Mouse (Mus musculus): ENCODE data around the gene Phactr2.
A peak's percentile ranks its signal among the peaks of the same experiment; 100 is the strongest.

Phactr2 gene

DNA sequence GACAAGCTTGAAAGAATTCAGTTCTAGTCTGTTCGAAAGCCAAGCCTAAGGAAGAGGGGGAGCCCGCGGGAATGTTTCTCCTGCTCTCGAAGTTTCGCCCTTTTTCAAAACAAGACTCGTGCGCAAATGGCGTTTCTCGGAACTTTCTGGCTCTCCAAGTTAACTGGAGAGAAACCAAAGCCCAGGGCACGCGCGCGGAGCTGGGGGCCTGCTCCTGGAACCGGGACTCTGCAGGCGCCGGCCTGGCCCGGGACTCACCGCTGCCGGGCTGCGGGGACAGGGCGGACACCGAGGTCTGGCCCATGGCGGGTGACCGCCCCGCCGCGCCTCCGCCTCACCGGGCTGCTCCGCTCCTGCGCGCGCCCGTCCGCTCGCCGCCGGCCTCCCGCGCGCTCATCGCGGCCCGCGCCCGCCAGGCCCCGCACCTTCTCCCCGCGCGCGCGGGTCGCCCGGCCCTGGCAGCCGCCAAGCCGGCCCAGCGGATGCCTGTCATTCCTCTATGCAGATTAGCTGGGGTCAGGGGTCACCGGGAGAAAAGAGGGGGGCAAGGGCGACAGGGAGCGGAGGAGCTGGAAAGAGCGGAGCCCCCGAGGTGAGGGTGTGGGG lies 150.3 kb downstream of the Phactr2 start:
- DNase-seq = peak; percentile 51

DNA sequence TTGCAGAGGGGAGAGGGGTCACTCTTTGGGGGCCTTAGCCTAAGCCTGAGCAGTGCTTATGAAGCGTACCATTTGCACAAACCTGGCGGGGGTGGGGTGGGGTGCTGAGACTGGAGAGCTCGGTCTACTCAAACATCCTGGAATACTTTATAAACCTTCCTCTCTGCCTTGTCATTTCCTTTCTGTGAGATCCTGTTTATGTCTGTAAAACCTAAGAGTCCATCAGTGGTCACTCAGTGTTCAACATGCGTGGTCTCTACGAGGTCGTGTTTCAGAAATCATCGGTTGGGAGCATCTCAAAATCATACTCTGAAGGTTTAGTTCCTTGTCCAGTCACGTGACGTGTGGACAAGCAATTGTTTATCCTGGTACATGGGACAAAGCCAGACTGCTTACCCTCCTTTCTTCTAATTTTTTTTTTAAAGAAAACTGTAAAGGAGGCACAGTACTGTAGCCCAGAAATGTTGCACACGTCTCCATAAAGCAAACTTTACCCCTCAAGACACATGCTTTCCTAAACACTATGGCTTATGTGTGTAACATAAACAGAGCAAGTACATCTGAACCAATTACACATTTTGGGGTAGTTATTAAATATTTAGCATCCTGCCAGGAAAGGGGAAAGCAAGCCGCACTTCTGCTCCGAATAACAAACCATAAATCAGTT lies 150.9 kb downstream of the Phactr2 start:
- DNase-seq = no peak

DNA sequence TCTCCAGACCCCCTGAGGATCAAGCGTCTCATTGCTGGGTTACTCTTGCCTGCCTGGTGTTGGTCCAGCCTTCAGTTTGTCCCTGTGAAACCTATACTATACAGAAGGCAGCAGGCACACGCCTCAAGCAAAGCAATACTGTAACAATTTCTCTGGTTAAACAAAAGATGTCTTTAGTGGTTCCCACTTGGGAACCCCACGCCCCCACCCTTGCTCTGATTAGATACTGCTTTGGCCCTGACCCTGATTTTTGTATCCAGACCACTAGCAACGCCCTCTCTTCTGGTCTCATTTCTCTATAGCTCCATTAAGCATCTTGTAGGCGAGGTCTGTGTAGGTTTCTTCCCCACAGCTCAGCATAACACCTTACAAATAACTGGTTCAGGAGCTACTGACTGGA lies 159.2 kb downstream of the Phactr2 start:
- no peak for DNase-seq

DNA sequence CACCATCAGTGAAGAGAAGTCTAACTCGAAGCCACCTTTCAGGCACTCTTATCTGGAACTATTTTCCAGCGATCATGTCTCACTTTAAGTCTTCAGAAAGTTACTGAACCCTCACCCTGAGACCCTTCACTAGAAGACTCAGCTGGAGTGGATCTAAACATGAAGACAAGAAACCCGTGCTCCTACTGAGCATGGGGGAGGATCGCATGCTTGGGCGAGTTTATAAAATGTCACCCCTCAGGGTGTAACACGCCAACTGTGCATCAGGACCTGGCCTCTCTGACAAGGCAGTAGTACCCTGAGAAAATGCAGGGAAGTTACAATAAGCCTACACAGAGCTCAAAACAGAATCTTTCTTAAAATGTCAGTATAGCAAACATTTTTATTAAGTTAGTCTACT lies 161.6 kb downstream of the Phactr2 start:
- no peak for DNase-seq

DNA sequence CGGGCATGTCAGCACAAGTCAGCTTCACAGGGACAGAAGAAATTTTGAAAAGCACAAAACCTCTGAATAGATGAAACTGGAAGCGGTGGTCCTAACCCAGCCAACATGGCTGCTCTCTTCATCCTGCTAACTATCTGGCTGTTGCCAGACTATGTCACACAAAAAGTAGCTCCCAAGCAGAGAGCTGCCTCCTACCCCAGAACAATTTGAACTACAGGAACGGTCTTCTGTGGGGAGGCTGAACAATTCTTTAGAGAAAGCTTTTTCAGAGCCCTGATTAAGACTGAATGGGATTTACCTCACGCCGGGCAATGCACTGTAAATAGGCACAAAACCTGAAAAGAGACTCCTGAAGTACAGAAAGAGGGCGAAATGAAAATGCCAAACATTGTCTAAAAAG lies 162.6 kb downstream of the Phactr2 start:
- DNase-seq = no peak

DNA sequence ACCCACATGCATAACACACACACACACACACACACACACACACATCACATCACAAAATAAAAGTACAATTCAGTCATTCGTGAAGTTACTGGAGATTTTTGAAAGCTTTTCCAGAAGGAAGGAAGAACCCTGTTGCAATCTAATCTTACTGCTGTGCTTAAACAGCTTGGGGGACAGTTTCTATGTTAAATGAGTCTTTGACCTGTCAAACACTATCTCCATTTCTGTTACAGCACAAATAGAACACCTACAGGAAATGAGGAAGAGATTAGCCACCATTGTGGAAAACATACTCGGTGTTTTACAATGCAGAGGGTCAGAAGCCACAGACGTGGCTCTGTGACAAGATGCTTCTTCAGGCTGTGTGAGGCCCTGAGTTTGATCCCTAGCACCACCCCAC lies 164.1 kb downstream of the Phactr2 start:
- DNase-seq = no peak

DNA sequence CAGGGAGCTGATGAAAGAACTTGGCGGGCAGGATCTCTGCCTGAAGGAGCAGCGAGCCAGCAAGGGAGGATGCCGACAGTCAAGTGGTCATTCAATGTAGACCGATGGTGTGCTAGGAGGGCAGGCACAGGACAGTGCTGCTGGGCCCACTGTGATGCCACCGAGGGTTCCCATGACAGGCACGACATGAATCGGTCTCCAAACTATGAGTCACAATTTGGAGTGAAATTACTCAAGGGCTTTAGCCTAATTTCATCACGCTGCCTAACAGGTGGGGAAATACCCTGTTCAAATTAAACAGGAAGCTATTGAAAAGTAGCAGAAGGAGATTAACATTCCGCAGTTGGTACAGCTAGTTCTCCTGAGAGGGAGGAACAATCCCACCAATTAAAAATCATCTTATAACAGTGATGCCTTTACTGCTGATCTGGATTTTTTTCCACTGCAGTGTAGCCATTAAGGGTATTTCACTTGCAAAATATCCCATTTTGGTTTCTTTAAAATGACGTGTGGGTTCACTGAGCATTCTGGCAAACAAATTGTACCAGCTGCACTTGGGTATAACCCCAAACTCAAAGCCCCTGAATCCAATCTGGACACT lies 169.5 kb downstream of the Phactr2 start:
- DNase-seq = no peak

DNA sequence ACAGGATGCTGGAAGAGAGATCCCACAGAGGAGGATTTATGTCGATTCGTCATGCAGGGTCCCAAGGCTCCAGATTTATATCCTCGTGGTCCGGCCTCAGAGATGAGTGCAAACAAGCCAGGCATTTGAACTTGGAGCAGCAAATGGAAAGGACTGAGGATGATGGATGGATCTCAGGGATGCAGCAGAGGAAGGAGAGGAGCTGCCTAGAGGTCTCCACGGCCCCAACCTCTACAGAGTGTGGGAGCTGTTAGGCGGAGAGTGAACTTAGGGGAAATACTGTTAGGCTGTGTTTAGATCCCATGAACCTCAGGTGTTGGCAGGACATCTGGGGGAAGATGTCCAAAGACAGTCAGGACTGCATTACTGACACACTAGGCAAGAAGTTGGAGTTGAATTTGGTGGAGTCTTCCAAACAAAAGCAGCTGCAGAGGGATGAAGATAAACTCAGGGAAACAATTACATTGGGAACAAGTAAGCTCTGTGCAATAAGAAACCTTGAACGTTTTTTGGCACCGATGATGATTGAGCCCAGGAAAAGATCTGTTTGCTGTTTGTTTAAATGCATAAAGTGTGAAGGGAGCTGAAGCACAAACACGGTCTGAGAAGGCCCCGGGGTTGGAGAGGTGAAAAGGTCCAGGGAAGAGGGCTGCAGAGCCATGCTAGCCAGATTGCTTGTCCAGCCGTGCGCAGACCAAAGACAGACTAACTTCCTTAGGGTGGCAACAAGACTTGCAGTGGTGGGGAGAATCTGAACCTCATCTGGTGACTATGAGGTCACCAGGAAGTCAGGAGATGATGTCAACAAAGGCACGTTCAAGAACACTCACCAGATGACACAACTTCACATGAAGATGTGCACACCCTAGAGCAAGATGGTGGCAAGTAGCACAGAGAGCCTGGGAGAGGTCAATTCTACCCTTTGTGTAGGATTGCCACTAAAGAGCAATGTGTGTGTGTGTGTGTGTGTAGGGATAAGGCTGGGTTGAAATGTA lies 170.6 kb downstream of the Phactr2 start:
- DNase-seq = no peak

DNA sequence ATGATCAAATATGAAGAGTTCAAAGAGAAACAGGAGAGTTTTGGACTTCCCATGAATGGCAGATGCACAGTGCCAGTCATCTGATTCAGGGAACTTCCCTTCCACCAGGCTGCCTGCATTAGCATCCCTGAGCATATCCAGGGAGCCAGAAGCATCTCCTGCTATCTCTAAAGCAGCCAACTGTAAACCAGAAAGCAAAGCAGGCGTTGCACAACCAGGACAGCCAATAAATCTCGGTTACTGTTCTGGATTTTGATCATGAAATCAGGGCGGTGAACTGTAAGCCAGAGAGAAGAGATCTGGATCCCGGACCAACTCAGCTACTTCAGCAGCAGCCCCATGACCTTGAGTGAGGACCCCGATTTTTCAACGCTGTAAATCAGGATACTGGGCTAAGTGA lies 173.6 kb downstream of the Phactr2 start:
- DNase-seq = no peak

DNA sequence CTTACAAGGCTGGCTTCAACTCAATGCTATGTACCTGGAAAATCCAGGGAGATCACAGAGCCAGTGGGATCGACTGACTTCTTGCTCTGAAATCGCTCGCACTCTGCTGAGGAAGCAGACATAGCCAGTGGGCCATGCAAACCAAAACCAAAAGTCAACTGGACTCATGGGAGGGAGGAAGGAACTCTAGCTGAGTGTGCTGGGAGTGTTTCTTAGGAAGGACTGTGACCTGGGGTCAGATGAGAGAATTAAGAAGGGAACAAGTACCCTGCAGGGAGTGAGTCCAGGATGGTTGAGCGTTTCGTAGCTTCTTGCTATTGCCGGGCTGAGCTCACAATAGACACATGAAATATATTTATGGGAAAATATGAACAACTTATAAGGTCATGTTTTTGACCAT lies 174.0 kb downstream of the Phactr2 start:
- DNase-seq = no peak

DNA sequence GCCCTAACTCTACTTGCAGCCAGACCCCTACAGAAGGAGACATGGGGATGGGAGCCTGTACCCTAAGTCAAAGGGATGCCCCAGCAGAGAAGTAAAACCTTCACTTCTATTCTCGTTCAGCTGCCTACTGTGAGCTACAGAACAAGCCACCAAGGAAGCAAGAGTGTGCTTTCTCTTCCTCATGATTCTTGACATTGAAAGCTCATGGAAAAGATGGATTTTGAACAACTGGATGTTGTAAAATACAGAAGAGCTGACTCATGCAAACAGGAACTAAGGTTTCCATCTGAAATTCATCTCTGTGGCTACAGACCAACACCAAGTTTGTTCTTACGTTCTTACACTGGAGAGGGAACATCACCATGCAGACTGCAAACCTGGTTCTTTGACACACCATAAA lies 179.3 kb downstream of the Phactr2 start:
- no peak for DNase-seq

DNA sequence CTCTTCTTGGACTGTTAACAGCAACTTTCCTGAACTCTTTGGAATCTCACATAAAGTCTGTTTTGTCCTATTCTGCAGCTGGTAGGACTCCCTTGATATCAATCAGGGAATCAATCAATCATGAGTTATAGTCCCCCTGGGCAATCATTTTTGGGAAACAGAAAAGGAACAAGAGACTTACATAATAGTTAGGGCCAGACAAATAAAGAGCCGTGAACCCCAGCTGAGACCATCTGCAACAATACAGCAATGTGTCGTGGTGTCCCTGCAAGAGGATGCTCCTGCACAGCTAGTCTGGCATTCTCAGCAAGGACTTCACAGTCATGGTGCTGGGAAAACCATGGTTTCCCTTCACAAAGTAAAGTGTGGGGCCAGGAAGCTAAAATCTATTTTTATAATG lies 182.2 kb downstream of the Phactr2 start:
- DNase-seq = no peak

DNA sequence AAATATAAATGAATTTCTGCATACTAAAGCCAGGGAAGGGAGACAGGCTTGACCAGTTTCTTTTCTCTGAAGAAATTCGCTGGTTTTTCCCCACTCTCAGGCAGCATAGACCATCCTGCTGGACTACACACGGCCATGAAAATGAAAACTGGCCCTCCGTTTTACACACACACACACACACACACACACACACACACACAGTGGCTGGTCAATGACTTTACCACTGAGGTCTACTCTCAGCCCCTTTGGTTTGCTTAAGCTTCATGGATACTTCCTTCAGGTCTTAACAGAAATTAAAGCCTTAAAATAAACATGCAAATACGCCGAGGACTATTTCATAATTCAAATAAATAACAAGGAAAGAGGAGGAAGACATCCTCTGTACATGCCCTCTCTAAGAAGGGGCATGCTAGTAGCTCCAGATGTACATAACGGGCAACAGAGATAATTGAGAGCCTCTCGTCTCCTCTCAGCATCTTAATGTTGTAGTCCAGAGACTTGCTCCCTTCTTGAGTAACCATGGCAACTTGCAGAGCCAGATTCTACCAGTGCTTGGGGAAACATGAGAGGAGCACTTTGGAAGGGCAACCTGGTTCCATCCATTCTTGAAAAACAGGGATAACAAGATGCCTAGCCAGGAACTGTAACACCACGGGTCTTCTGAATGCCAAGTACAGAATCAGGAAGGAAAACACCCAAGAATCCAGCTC lies 184.8 kb downstream of the Phactr2 start:
- no peak for DNase-seq

DNA sequence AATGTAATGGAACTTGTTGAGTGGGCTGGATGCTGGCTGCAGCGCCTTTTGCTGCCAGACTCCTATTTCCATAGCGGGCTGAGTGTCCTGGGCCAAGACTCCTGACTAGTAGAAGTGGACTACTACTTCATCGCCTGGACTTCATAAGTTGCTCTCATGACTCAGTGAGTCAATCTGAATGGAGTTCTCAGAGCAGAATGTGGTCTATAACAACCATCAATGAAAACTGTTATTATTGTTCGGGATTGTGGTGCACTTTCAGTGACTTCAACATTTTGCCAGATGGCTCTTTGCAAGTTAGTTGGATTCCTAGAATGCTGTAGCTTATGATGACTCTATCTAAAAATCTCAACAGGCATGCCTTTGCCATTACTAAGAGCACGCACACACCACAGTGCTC lies 185.9 kb downstream of the Phactr2 start:
- no peak for DNase-seq

DNA sequence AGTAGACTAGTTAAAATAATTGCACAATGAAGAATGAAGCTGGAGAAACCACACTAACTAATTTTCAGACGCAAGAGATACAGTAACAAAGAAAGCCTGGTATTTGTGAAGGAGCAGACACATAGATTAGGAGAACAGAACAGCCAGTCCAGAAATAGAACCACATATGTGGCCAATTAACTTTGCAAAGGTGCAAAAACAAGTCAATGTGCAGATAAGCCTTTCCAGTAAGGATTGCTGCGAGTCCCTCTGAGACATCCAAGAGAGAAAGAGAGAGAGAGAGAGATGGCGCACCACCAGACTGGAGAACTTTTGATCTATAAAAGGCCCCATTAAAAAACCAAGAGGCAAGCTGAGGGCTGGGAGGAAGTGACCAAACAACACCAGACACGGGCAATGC lies 190.8 kb downstream of the Phactr2 start:
- no peak for DNase-seq

DNA sequence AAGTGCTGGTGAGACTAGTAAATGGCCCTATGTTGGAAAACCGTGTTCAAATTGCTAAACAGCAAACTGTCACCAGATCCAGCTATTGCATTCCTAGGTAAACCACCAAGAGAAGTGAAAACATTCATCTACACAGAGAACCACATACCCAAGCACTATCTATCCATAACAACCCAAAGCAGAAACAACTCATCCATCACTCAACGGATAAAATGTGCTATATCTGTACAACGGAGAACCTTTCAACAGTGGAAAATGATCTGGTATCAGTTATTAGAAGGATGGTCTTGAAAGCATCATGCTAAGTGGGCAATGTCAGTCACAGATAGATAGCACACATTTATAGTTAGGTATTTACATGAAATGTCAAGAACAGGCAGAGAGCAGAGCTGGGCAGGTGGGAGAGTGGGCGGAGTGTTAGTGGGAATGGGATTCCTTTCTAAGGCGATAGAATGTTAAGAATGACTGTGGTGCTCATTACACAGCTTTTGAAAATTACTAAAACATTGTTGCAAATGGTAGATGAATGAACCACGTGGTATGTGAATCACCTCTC lies 193.8 kb downstream of the Phactr2 start:
- no peak for DNase-seq

DNA sequence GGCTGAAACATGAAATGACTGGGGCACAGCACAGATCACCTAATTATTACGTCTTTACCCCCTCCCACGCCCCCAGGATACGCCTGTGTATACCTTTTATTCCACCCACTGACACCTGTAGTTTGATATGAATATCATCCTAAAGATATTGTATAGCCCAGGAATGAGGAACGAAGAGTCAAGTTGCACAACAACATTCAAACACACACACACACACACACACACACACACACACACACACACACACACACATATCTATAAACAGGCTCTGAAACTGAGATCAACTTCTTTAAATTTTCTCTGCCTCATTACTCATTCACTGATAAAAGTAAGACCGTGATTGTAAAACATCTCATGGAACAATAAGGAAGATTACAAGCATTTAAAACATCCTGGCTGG lies 197.9 kb downstream of the Phactr2 start:
- no peak for DNase-seq

DNA sequence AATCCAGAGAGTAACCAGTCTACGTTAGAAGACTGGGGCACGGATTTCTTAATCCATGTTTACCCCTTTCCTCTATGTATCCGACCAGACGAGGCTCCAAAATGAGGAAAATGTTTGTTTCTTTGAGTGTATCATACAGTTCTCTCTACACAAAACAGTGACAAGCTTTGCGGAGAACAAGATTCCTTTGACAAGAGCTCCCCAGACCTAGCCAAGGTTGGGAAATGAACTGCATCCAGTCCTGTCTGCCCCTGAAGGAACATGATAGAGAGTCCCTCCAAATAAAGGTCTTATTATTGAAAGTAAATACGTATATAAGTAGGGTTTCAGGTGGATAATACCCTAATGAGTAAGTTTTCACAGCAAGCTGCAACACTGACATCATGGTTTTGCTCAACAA lies 199.1 kb downstream of the Phactr2 start:
- no peak for DNase-seq

DNA sequence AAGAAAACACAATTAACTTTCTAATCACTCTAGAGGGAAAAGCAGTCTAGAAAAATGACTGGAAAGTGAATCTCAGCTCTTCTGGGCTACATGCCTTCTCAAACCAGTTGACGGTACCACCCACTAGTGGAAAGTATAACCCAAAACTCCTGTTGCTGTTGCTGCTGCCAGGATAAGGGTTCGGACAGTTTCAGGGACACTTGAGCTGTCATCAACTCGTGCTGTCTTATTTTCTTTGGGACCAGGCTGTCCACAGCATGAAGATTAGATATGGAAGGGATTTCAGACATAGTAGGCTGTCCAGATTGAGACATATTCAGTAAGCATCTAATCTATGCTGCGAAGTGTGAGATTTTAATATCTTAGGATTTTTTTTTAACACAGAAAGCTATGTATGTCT lies 199.5 kb downstream of the Phactr2 start:
- DNase-seq = no peak

DNA sequence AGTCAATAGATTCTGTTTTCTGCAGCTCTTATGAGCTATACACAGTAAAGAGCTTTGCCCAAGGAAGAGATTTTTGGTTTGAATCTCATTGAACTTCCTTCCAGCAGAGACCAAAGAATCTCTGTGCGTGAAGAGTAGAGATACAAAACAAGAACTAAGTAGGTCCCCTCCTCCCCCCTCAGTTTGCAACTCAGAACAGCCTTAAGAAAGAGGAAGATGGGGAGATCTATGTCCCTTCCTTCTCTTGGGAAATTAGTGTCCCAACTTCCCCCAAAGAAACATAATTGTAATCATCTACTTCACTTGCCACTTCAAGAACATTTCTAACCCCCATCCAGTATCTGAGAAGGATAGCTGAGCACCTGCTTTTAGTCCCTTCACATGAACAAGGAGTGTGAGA lies 200.5 kb downstream of the Phactr2 start:
- no peak for DNase-seq

DNA sequence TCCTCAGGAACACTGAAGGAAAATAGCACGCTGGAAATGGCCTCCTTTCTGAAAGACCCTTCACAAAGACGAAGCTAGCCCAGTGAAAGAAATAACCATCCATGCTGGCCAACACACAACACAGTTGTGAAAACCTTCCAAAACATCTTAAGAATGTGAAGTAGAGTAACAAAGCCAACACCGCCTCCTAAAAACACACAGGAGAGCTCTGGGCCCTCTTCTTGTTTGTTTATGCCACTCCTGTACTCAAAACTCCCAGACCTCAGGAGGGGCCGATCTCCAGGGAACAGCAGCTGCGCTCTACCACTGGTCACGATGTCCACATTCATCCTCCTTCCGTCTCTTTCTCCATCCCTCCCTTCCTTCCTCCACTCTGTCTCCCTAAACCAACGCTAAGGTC lies 202.5 kb downstream of the Phactr2 start:
- no peak for DNase-seq

DNA sequence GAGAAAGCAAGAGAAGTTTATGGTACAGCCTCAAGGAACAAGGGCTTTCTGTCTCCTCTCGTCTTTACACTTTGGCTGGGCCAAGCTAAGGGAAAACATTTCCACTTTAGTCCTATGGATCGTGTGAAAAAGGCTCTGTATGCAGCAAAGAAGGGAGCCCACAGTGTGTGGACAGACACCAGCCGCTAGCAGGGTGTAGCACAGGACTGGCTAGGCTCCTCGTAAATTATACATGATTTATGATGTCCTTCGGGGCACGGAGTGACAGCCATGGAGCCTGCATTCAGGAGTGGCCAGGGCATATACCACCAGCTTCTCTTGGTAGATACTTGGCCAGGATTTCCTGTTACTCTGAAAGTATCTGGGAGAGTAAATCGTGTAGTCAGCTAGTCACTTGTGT lies 203.1 kb downstream of the Phactr2 start:
- DNase-seq = no peak

DNA sequence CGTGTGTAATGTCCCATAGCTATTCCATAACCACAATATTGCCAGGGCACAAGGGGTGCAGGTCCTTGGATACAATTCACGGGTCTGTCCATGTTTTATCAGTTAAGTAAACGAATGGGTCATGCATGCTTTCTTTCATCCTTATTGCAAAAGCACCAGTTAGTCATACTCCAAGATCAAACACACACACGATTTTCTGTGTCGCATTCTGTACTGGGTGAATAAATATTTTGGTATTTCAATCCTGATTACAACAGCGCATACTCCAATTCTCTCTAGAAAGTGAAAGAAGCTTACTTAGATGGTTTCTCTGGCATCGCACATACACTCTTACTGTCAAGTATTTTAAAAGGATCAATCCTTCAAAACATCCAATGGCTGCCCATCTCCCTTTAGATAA lies 203.9 kb downstream of the Phactr2 start:
- no peak for DNase-seq

Measured in liver (tissue).